Mouse (Mus musculus) MEL (cell line): ENCODE data around the gene Ribc2.

Experiments
- CHD1 ChIP-seq: IDR thresholded peaks from 2 replicates; pipeline ENCODE4 v1.6.1; 2012; ENCODE audit warnings: low read depth, mild to moderate bottlenecking, inconsistent platforms, low read length, improper control_type of control experiment
- CTCF ChIP-seq, 3 experiments: IDR thresholded peaks in 2 of 3; conservative IDR thresholded peaks in 1 of 3; 2 replicates each; pipeline ENCODE4 v1.5.1; 2011 to 2012; ENCODE audit warnings: low read length in 3 of 3, low read depth in 2 of 3, mild to moderate bottlenecking in 2 of 3, improper control_type of control experiment in 1 of 3, inconsistent platforms in 1 of 3, mixed read lengths in 1 of 3, moderate library complexity in 1 of 3; ENCODE audit not compliant: control insufficient read depth in 1 of 3, insufficient read depth in 1 of 3, poor library complexity in 1 of 3, severe bottlenecking in 1 of 3
- EP300 ChIP-seq, 2 experiments: IDR thresholded peaks; 2 replicates each; pipeline ENCODE4 v1.6.1; 2011; ENCODE audit warnings: improper control_type of control experiment in 2 of 2, low read length in 2 of 2, low read depth in 1 of 2, mild to moderate bottlenecking in 1 of 2
- JUND ChIP-seq: IDR thresholded peaks from 2 replicates; pipeline ENCODE4 v1.6.1; 2011; ENCODE audit warnings: low read depth, mild to moderate bottlenecking, improper control_type of control experiment, low read length
- ZKSCAN1 ChIP-seq: IDR thresholded peaks from 2 replicates; pipeline ENCODE4 v1.6.1; 2012; ENCODE audit warnings: low read depth, mild to moderate bottlenecking, inconsistent platforms, low read length, improper control_type of control experiment, moderate library complexity

DNA sequence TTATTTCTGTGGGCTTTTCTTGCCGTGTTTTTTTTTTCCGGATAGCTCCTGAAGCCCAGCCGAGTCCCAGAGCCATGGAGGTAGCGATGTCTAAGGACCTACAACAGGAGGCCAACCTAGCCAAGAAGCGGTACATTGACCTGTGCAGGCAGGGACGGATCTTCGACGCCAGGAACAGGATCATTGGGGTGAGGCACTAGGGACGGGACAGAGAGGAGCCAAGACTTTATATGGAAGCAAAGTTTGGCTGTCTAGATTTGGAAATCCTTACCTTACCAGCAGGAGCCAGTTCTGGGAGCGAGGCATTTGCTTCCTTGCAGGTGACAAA, 279 bp downstream of the Ribc2 start:
- no peak for TF ChIP-seq ZKSCAN1
- TF ChIP-seq EP300 (IDR thresholded peaks at IDR 0.05; ENCODE audit: low read depth in 1 of 2, low read length in 2 of 2) = no peak
- TF ChIP-seq CTCF (IDR thresholded peaks at IDR 0.05 in 2 of 3, conservative IDR thresholded peaks at IDR 0.05 in 1 of 3; ENCODE audit: control insufficient read depth in 1 of 3, insufficient read depth in 1 of 3, low read depth in 2 of 3, low read length in 3 of 3, poor library complexity in 1 of 3, severe bottlenecking in 1 of 3) = no peak
- TF ChIP-seq JUND = no peak
- TF ChIP-seq CHD1 = no peak
